Mouse (Mus musculus): ENCODE data around the gene Arhgef40. TPM values are rescaled to one million over a fixed set of nuclear protein-coding genes. Genes with fewer than 3 reads are reported as not detected.
A peak's percentile ranks its signal among the peaks of the same experiment; 100 is the strongest.

Arhgef40 gene
- polyA plus RNA-seq, 1 experiment from 2014 or later, result 18.2 TPM

GRCm38 (mm10) chr14:52019051-52019589 lies 34.6 kb downstream of the Arhgef40 start:
- Histone ChIP-seq H3K9me3 (ENCODE audit: control insufficient read depth) (no peaks in the 10 kb centered on the region), H3K4me1 (replicated peaks; ENCODE audit: control insufficient read depth, insufficient read depth, low read length) (peaks cover 20% of the 10 kb centered on the region; the same call in 1 of the 2 replicates), H3K4me2 (replicated peaks; ENCODE audit: low read depth) (peak overlapping the region; percentile 86), H3K9ac (ENCODE audit: low read depth, low read length) (peak overlapping the region; percentile 82), H3K36me3 (ENCODE audit: control insufficient read depth, insufficient read depth) (no peaks in the 10 kb centered on the region), H3K4me3 (ENCODE audit: low read depth, low read length) (peak overlapping the region; percentile 68), H3K27ac (ENCODE audit: low read depth, low read length) (peak overlapping the region; percentile 98), H3K27me3 (replicated peaks; ENCODE audit: control insufficient read depth, insufficient read depth, low read length) (no peaks in the 10 kb centered on the region)
- no peak for TF ChIP-seq CTCF (IDR thresholded peaks at IDR 0.05; ENCODE audit: low read depth)
- ATAC-seq, result peak; percentile 0; the same call in 1 of the 2 replicates
- WGBS, result 20% methylated on average over 12 of the region's 12 CpGs

GRCm38 (mm10) chr14:52019590-52020340 lies 35.2 kb downstream of the Arhgef40 start:
- ATAC-seq, result peak; percentile 81
- H3K4me3 ChIP-seq (ENCODE audit: low read depth, low read length), result peak overlapping the region; percentile 68
- peak overlapping the region; percentile 82 for H3K9ac ChIP-seq (ENCODE audit: low read depth, low read length)
- under 1% methylated on average over 74 of the region's 74 CpGs for WGBS
- no peaks in the 10 kb centered on the region for H3K36me3 ChIP-seq (ENCODE audit: control insufficient read depth, insufficient read depth)
- H3K9me3 ChIP-seq (ENCODE audit: control insufficient read depth), result no peaks in the 10 kb centered on the region
- peaks cover 20% of the 10 kb centered on the region; the same call in 1 of the 2 replicates for H3K4me1 ChIP-seq (replicated peaks; ENCODE audit: control insufficient read depth, insufficient read depth, low read length)
- peak overlapping the region; percentile 98 for H3K27ac ChIP-seq (ENCODE audit: low read depth, low read length)
- TF ChIP-seq CTCF (IDR thresholded peaks at IDR 0.05; ENCODE audit: low read depth), result peak; percentile 76
- H3K27me3 ChIP-seq (replicated peaks; ENCODE audit: control insufficient read depth, insufficient read depth, low read length), result no peaks in the 10 kb centered on the region
- H3K4me2 ChIP-seq (replicated peaks; ENCODE audit: low read depth), result peak overlapping the region; percentile 86

GRCm38 (mm10) chr14:52020486-52021137 lies 36.1 kb downstream of the Arhgef40 start, which contains the start of gene Zfp219:
TSS of gene Zfp219 (minus strand) at chr14:52020733.
- H3K36me3 ChIP-seq (ENCODE audit: control insufficient read depth, insufficient read depth), result no peaks in the 10 kb centered on the region
- no peaks in the 10 kb centered on the region for H3K9me3 ChIP-seq (ENCODE audit: control insufficient read depth)
- H3K27me3 ChIP-seq (replicated peaks; ENCODE audit: control insufficient read depth, insufficient read depth, low read length), result no peaks in the 10 kb centered on the region
- H3K9ac ChIP-seq (ENCODE audit: low read depth, low read length), result peak within 1 kb of the TSS; percentile 82
- ATAC-seq, result peak; percentile 71
- peak within 1 kb of the TSS; percentile 86 for H3K4me2 ChIP-seq (replicated peaks; ENCODE audit: low read depth)
- peak within 1 kb of the TSS; percentile 68 for H3K4me3 ChIP-seq (ENCODE audit: low read depth, low read length)
- 7% methylated on average over 15 of the region's 15 CpGs for WGBS
- peaks cover 14% of the 10 kb centered on the region; the same call in 1 of the 2 replicates for H3K4me1 ChIP-seq (replicated peaks; ENCODE audit: control insufficient read depth, insufficient read depth, low read length)
- peak; percentile 91 for TF ChIP-seq CTCF (IDR thresholded peaks at IDR 0.05; ENCODE audit: low read depth)
- peak within 1 kb of the TSS; percentile 98 for H3K27ac ChIP-seq (ENCODE audit: low read depth, low read length)

GRCm38 (mm10) chr14:52021138-52021529 lies 36.6 kb downstream of the Arhgef40 start:
- 60% methylated on average over 4 of the region's 4 CpGs for whole genome bisulfite sequencing
- peak overlapping the region; percentile 86; the same call in 1 of the 2 replicates for H3K4me2 ChIP-seq (replicated peaks; ENCODE audit: low read depth)

GRCm38 (mm10) chr14:52021568-52022212 lies 37.2 kb downstream of the Arhgef40 start:
- H3K36me3 ChIP-seq (ENCODE audit: control insufficient read depth, insufficient read depth), result no peaks in the 10 kb centered on the region
- no peak for TF ChIP-seq CTCF (IDR thresholded peaks at IDR 0.05; ENCODE audit: low read depth)
- no peak overlapping the region for H3K27ac ChIP-seq (ENCODE audit: low read depth, low read length)
- H3K9ac ChIP-seq (ENCODE audit: low read depth, low read length), result no peak overlapping the region
- H3K9me3 ChIP-seq (ENCODE audit: control insufficient read depth), result no peaks in the 10 kb centered on the region
- 87% methylated on average over 8 of the region's 8 CpGs for WGBS
- no peaks in the 10 kb centered on the region for H3K27me3 ChIP-seq (replicated peaks; ENCODE audit: control insufficient read depth, insufficient read depth, low read length)
- no peak overlapping the region for H3K4me2 ChIP-seq (replicated peaks; ENCODE audit: low read depth)
- H3K4me1 ChIP-seq (replicated peaks; ENCODE audit: control insufficient read depth, insufficient read depth, low read length), result 0 out of 2 replicates have a peak, but pooled peaks cover 4% of the 10 kb centered on the region
- H3K4me3 ChIP-seq (ENCODE audit: low read depth, low read length), result no peak overlapping the region
- no peak for ATAC-seq

More at GRCm38 (mm10) chr14:52021138-52021529, 36.6 kb downstream of the Arhgef40 start:
- Histone ChIP-seq H3K9ac (ENCODE audit: low read depth, low read length) (no peak overlapping the region), H3K27me3 (replicated peaks; ENCODE audit: control insufficient read depth, insufficient read depth, low read length) (no peaks in the 10 kb centered on the region), H3K4me3 (ENCODE audit: low read depth, low read length) (peak overlapping the region; percentile 68; the same call in 1 of the 2 replicates), H3K27ac (ENCODE audit: low read depth, low read length) (no peak overlapping the region), H3K4me1 (replicated peaks; ENCODE audit: control insufficient read depth, insufficient read depth, low read length) (peaks cover 9% of the 10 kb centered on the region; the same call in 1 of the 2 replicates), H3K9me3 (ENCODE audit: control insufficient read depth) (no peaks in the 10 kb centered on the region), H3K36me3 (ENCODE audit: control insufficient read depth, insufficient read depth) (no peaks in the 10 kb centered on the region)
- ATAC-seq, result no peak
- no peak for TF ChIP-seq CTCF (IDR thresholded peaks at IDR 0.05; ENCODE audit: low read depth)
